Mouse (Mus musculus) forebrain, embryonic 15.5 days (tissue): Measurements from ENCODE around the gene Olfr420. TPM values are rescaled to one million over a fixed set of nuclear protein-coding genes. Genes with fewer than 3 reads are reported as not detected.

Experiments used
- ATAC-seq: fragments of 200-750 bp; cut with Nextera tagmentation; replicated peaks from 2 replicates; pipeline ENCODE4 v1.8.0; 2017; ENCODE audit warnings: mild to moderate bottlenecking, moderate TSS enrichment, moderate library complexity
- H3K27ac ChIP-seq: fragments of 300-500 bp; sonication (generic); replicated peaks from 2 replicates; pipeline ENCODE4 v1.5.1; 2015; ENCODE audit warnings: mild to moderate bottlenecking, inconsistent platforms
- H3K27me3 ChIP-seq: fragments of 300-500 bp; sonication (generic); 2 replicates; pipeline ENCODE4 v1.6.1; 2015; ENCODE audit warnings: inconsistent platforms
- H3K36me3 ChIP-seq: fragments of 300-500 bp; sonication (generic); 2 replicates; pipeline ENCODE4 v1.6.1; 2015; ENCODE audit warnings: mild to moderate bottlenecking, inconsistent platforms
- H3K4me1 ChIP-seq: fragments of 300-500 bp; sonication (generic); 2 replicates; pipeline ENCODE4 v1.6.1; 2015; ENCODE audit warnings: inconsistent platforms
- H3K4me2 ChIP-seq: fragments of 300-500 bp; sonication (generic); replicated peaks from 2 replicates; pipeline ENCODE4 v1.6.1; 2015; ENCODE audit warnings: mild to moderate bottlenecking, inconsistent platforms
- H3K4me3 ChIP-seq: fragments of 300-500 bp; sonication (generic); 2 replicates; pipeline ENCODE4 v1.5.1; 2015; ENCODE audit warnings: mild to moderate bottlenecking, inconsistent platforms
- H3K9ac ChIP-seq: fragments of 300-500 bp; sonication (generic); replicated peaks from 2 replicates; pipeline ENCODE4 v1.6.1; 2015; ENCODE audit warnings: mild to moderate bottlenecking, inconsistent platforms
- H3K9me3 ChIP-seq: fragments of 300-500 bp; sonication (generic); 2 replicates; pipeline ENCODE4 v1.6.1; 2016; ENCODE audit warnings: inconsistent platforms
- WGBS: fragments of 180-500 bp; shearing (Covaris S2); methylation state at CpG from one replicate; pipeline ENCODE4 v1.1.7; 2015; ENCODE audit warnings: mixed read lengths; 5-methylcytosine and 5-hydroxymethylcytosine counted together
- polyA plus RNA-seq: library from polyadenylated mRNA; unstranded; fragments of >200 nt; fragmentation: Nextera tagmentation; extraction: Ambion mirVana; gene quantifications from 2 replicates; pipeline ENCODE4 v1.2.1, GENCODE M21; 2015

The Olfr420 gene
- polyA plus RNA-seq, 1 experiment from 2014 or later: not detected

- Histone ChIP-seq H3K36me3 (no peaks in the 10 kb centered on the region), H3K27ac (no peak within 1 kb of the TSS)
- 18% methylated on average over 3 of the region's 3 CpGs for WGBS
Observed at GRCm38 (mm10) chr1:174172605-174173004, 17.2 kb downstream of the Olfr420 start, which contains the start of gene Spta1. Gene Spta1 (plus strand): TSS chr1:174172776.

GRCm38 (mm10) chr1:174204699-174205098 is 49.3 kb downstream of the Olfr420 start:
- H3K9me3 ChIP-seq: no peaks in the 10 kb centered on the region
- no peaks in the 10 kb centered on the region for H3K36me3 ChIP-seq
- no peak overlapping the region for H3K9ac ChIP-seq
- no peak overlapping the region for H3K4me3 ChIP-seq
- no peak for ATAC-seq
- H3K27ac ChIP-seq: no peak overlapping the region
- H3K4me2 ChIP-seq: no peak overlapping the region
- 80% methylated on average over 7 of the region's 7 CpGs for WGBS
- no peaks in the 10 kb centered on the region for H3K4me1 ChIP-seq
- H3K27me3 ChIP-seq: no peaks in the 10 kb centered on the region

More at GRCm38 (mm10) chr1:174172605-174173004, 17.2 kb downstream of the Olfr420 start, which contains the start of gene Spta1:
- Histone ChIP-seq H3K4me2 (no peak within 1 kb of the TSS), H3K4me3 (no peak within 1 kb of the TSS), H3K9ac (no peak within 1 kb of the TSS), H3K4me1 (no peaks in the 10 kb centered on the region), H3K9me3 (no peaks in the 10 kb centered on the region), H3K27me3 (no peaks in the 10 kb centered on the region)
- ATAC-seq: no peak

Other genes starting within 250 kb of the Olfr420 start
- gene Ifi211, start 242.6 kb upstream of the Olfr420 start, polyA plus RNA-seq: 0.19 TPM in 2 replicates
- 2.4 and 3.5 TPM in 2 replicates for gene Mndal, start 213.1 kb upstream of the Olfr420 start, polyA plus RNA-seq
- 2.3 and 2.7 TPM in 2 replicates for gene Ifi203, start 213.0 kb upstream of the Olfr420 start, polyA plus RNA-seq
- gene Ifi202b, start 172.9 kb upstream of the Olfr420 start, polyA plus RNA-seq: not detected in 2 replicates
- gene Ifi205, start 123.8 kb upstream of the Olfr420 start, polyA plus RNA-seq: not detected in 2 replicates
- gene Olfr433, start 114.9 kb upstream of the Olfr420 start, polyA plus RNA-seq: not detected in 2 replicates
- gene Olfr432, start 106.4 kb upstream of the Olfr420 start, polyA plus RNA-seq: not detected in 2 replicates
- not detected in 2 replicates for gene Olfr430, start 89.0 kb upstream of the Olfr420 start, polyA plus RNA-seq
- not detected in 2 replicates for gene Olfr429, start 71.3 kb upstream of the Olfr420 start, polyA plus RNA-seq
- not detected in 2 replicates for gene Olfr427, start 58.7 kb upstream of the Olfr420 start, polyA plus RNA-seq
- gene Olfr231, start 34.5 kb upstream of the Olfr420 start, polyA plus RNA-seq: not detected in 2 replicates
- gene Olfr424, start 24.1 kb upstream of the Olfr420 start, polyA plus RNA-seq: not detected in 2 replicates
- 0.08 and 0.13 TPM in 2 replicates for gene Spta1, start 17.1 kb downstream of the Olfr420 start, polyA plus RNA-seq
- not detected in 2 replicates for gene Olfr419, start 96.4 kb downstream of the Olfr420 start, polyA plus RNA-seq
- not detected in 2 replicates for gene Mptx1, start 174.9 kb downstream of the Olfr420 start, polyA plus RNA-seq
- not detected in 2 replicates for gene Olfr417, start 209.5 kb downstream of the Olfr420 start, polyA plus RNA-seq
- gene Olfr248, start 235.4 kb downstream of the Olfr420 start, polyA plus RNA-seq: not detected in 2 replicates